Comparison of ENCODE assay signal across 24 mouse cellular contexts in the genomic region with DNA sequence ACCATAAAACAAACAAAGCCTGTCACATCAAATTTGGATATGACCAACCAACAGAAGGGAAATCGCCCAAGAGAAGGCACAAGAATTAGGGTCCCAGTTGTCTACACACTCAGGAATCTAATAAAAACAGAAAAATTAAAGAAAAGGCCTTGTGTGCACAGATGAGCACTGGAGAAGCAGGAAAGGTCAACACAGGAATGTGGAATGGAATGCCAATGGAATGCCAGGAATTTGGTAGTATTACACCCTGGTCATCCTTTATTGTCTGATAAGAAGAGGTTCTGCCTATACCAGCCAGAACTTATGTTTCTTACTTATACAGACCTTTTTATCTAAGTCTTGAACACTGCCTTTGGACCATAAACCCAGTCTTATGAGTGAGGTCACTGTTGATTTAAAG.
A peak's percentile ranks its signal among the peaks of the same experiment; 100 is the strongest.
DNase-seq lines count a peak whose midpoint lies in the region; ATAC-seq lines count a peak whose summit lies in the region.
"Had no signal": no experiment of that assay in that cellular context is flagged by ENCODE, and none has a peak within 500 bp of the region (broad histone marks: within the 10 kb centered on the region; RNA-seq: fewer than 3 reads in every experiment).

No protein-coding gene starts in this region.

- peak; percentile 58 for DNase-seq in Muller cell, postnatal 12 days (ENCODE audit: inconsistent ontology term)
- DNase-seq in ZHBTc4 (ENCODE audit: low read depth, low spot score) = peak; percentile 35
- no peak for DNase-seq in layer of hippocampus, postnatal 36 days
- DNase-seq in heart, postnatal 36 days = no peak
- DNase-seq: adrenal gland, adult 2 months; adrenal gland, postnatal 14 days; cerebellum, adult 11 months; cerebellum, adult 8-10 months; cerebellum, postnatal 10 days; cerebellum, postnatal 36 days; gastrocnemius, postnatal 10 days; gastrocnemius, postnatal 36 days; kidney, adult 2 months had no signal

- no peak overlapping the region for H3K4me2 ChIP-seq in kidney, embryonic 16.5 days (replicated peaks; ENCODE audit: low read depth, low read length)
- no peak overlapping the region for H3K4me2 ChIP-seq in kidney, embryonic 15.5 days
- no peak overlapping the region for H3K4me2 ChIP-seq in hindbrain, embryonic 13.5 days
- H3K4me2 ChIP-seq: forebrain, embryonic 13.5 days; heart, embryonic 11.5 days; hindbrain, embryonic 15.5 days had no signal

- 0 out of 2 replicates have a peak, but pooled peaks have one; percentile 27 for ATAC-seq in kidney, embryonic 16.5 days (ENCODE audit: low FRiP score, low TSS enrichment)
- ATAC-seq in kidney, embryonic 15.5 days (replicated peaks; ENCODE audit: low FRiP score) = no peak
- ATAC-seq in hindbrain, embryonic 13.5 days (ENCODE audit: low FRiP score) = no peak
- ATAC-seq: forebrain, embryonic 13.5 days; forebrain, embryonic 16.5 days; intestine, postnatal 0 days had no signal

- H3K36me3 ChIP-seq in kidney, embryonic 16.5 days (ENCODE audit: insufficient read depth, low read length) = no peaks in the 10 kb centered on the region
- H3K36me3 ChIP-seq in kidney, embryonic 15.5 days = no peaks in the 10 kb centered on the region
- no peaks in the 10 kb centered on the region for H3K36me3 ChIP-seq in hindbrain, embryonic 13.5 days
- H3K36me3 ChIP-seq: forebrain, embryonic 10.5 days; G1E; hindbrain, embryonic 10.5 days; hindbrain, embryonic 15.5 days had no signal

- H3K9ac ChIP-seq in kidney, embryonic 16.5 days (replicated peaks; ENCODE audit: low read length) = no peak overlapping the region
- H3K9ac ChIP-seq in kidney, embryonic 15.5 days = no peak overlapping the region
- H3K9ac ChIP-seq in hindbrain, embryonic 13.5 days = no peak overlapping the region
- H3K9ac ChIP-seq: forebrain, embryonic 13.5 days; hindbrain, embryonic 15.5 days had no signal

- no peaks in the 10 kb centered on the region for H3K9me3 ChIP-seq in kidney, embryonic 16.5 days (ENCODE audit: low read length)
- H3K9me3 ChIP-seq in kidney, embryonic 15.5 days (replicated peaks) = no peaks in the 10 kb centered on the region
- no peaks in the 10 kb centered on the region for H3K9me3 ChIP-seq in hindbrain, embryonic 13.5 days
- H3K9me3 ChIP-seq: forebrain, embryonic 10.5 days; forebrain, embryonic 13.5 days; G1E; hindbrain, embryonic 10.5 days; hindbrain, embryonic 15.5 days had no signal

- intact Hi-C loops in heart, postnatal 36 days (cut with DNase I) = no loop called here

- H3K4me1 ChIP-seq in kidney, embryonic 16.5 days (ENCODE audit: insufficient read depth, low read length) = no peaks in the 10 kb centered on the region
- H3K4me1 ChIP-seq in kidney, embryonic 15.5 days = no peaks in the 10 kb centered on the region
- H3K4me1 ChIP-seq in hindbrain, embryonic 13.5 days (replicated peaks) = no peaks in the 10 kb centered on the region
- H3K4me1 ChIP-seq: forebrain, embryonic 10.5 days; forebrain, embryonic 13.5 days; hindbrain, embryonic 10.5 days; hindbrain, embryonic 15.5 days had no signal

- no peak overlapping the region for H3K4me3 ChIP-seq in kidney, embryonic 16.5 days (ENCODE audit: low read length)
- no peak overlapping the region for H3K4me3 ChIP-seq in kidney, embryonic 15.5 days (replicated peaks)
- no peak overlapping the region for H3K4me3 ChIP-seq in hindbrain, embryonic 13.5 days
- H3K4me3 ChIP-seq: forebrain, embryonic 10.5 days; forebrain, embryonic 13.5 days; hindbrain, embryonic 10.5 days; hindbrain, embryonic 15.5 days had no signal

- no peaks in the 10 kb centered on the region for H3K27me3 ChIP-seq in kidney, embryonic 16.5 days (ENCODE audit: insufficient read depth, low read length)
- no peaks in the 10 kb centered on the region for H3K27me3 ChIP-seq in kidney, embryonic 15.5 days
- H3K27me3 ChIP-seq in hindbrain, embryonic 13.5 days = no peaks in the 10 kb centered on the region
- H3K27me3 ChIP-seq: forebrain, embryonic 13.5 days; hindbrain, embryonic 15.5 days had no signal

- H3K27ac ChIP-seq in kidney, embryonic 16.5 days (ENCODE audit: low read length) = no peak overlapping the region
- no peak overlapping the region for H3K27ac ChIP-seq in kidney, embryonic 15.5 days
- H3K27ac ChIP-seq in hindbrain, embryonic 13.5 days = no peak overlapping the region
- H3K27ac ChIP-seq: forebrain, embryonic 10.5 days; forebrain, embryonic 13.5 days; hindbrain, embryonic 10.5 days; hindbrain, embryonic 15.5 days had no signal

- 78% methylated on average over 1 of the region's 1 CpGs for WGBS in kidney, embryonic 16.5 days
- WGBS in kidney, embryonic 15.5 days = 83% methylated on average over 1 of the region's 1 CpGs
- 87% methylated on average over 1 of the region's 1 CpGs for whole genome bisulfite sequencing in hindbrain, embryonic 13.5 days

Comparison
In these comparisons a context has a peak if more than half of its experiments do, and no peak if none do; other contexts are left out.
1. DNase-seq: peak in Muller cell, postnatal 12 days (single experiment) and ZHBTc4 (single experiment); none in layer of hippocampus, postnatal 36 days (0 of 2) and heart, postnatal 36 days (0 of 2).